Mouse (Mus musculus): ENCODE measurements around the gene Tmtc2. TPM values are rescaled to one million over a fixed set of nuclear protein-coding genes. Genes with fewer than 3 reads are reported as not detected.

Gene Tmtc2
- total RNA-seq, 4 experiments from 2014 or later: 9.9 to 12.4 (median 10.9) TPM

GRCm38 (mm10) chr10:105501736-105502135 lies 72.5 kb downstream of the Tmtc2 start:
- DNase-seq (ENCODE audit: low spot score in 2 of 2): no peak

DNA sequence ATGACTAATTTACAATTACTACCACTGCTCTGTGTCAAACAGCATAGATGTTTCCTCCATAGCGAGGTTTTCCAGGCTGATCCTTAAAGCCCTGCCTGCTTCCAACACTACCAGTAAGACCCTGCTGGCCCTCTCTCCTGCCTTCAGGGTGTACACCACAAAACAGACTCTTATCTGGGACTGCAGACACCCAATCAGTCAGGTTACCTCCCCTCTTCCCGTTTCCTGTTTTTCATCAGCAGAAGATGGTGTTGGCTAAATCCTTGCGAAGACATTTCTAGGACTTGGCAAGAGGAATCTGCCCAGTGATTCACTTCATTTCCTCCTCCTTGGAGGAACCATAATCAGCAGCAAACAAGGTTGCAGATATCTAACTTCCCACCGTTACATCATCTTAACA lies 73.8 kb downstream of the Tmtc2 start:
- DNase-seq (ENCODE audit: low spot score in 2 of 2): no peak

- DNase-seq (ENCODE audit: low spot score in 2 of 2): no peak
Observed at GRCm38 (mm10) chr10:105495248-105495647, 79.0 kb downstream of the Tmtc2 start.

DNA sequence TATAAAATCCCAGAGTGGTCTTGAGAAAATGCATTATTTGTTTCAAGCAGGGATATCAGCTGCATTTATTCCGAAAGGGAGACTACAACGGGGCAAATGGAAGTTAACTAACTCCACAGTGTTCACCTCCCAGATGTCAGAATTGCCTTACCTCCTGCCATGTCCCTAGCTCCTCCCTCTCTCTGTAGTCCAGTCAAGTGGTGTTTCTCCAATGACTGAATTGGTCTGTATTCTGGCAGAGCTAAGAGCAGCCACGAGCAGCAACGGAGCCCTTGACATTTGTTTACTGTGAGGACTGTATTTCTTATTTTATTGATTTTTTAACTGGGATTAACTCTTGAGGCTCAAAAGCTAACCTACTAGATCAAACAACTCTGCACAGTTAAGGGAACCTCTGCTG lies 81.8 kb downstream of the Tmtc2 start:
- no peak for DNase-seq (ENCODE audit: low spot score in 2 of 2)

- no peak for DNase-seq (ENCODE audit: low spot score in 2 of 2)
Observed at GRCm38 (mm10) chr10:105490748-105491147, 83.5 kb downstream of the Tmtc2 start.

GRCm38 (mm10) chr10:105489970-105490735 lies 84.1 kb downstream of the Tmtc2 start:
- DNase-seq (ENCODE audit: low spot score in 2 of 2): peak in 1 of 2 experiments; percentile 10

GRCm38 (mm10) chr10:105486977-105487376 lies 87.3 kb downstream of the Tmtc2 start:
- no peak for DNase-seq (ENCODE audit: low spot score in 2 of 2)

DNA sequence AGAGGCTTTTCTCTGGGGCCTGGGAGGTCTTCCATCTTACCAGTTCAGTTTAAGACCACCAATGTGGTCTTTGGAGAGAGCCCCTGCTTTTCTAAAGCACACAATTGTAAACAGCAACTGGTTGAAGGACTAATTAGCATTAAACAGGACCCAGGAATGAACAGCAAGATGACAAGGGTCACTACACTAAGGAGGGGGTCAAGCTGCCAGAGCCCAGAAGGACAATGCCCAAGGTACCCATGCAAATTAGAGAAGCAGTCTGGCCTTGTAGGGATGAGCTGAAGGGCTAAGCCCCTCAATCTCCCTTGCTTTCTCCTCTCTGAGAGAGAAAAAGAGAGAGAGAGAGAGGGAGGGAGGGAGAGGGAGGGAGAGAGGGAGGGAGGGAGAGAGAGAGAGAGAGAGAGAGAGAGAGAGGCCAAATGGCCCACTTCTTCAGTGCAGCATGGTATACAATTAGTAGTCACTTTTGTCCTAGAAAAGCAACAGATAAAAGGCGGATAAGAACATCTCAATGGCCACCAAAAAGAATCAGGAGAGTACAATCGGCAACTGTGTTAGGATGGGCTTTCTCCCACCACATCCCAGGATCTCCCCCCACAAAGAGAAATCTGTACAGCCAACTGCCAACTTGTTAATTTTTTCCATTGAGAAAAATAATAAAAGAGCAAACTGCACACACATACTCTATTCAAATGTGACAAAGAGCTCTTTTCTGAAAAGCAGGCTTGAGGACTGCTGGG lies 89.7 kb downstream of the Tmtc2 start:
- DNase-seq (ENCODE audit: low spot score in 2 of 2): no peak

DNA sequence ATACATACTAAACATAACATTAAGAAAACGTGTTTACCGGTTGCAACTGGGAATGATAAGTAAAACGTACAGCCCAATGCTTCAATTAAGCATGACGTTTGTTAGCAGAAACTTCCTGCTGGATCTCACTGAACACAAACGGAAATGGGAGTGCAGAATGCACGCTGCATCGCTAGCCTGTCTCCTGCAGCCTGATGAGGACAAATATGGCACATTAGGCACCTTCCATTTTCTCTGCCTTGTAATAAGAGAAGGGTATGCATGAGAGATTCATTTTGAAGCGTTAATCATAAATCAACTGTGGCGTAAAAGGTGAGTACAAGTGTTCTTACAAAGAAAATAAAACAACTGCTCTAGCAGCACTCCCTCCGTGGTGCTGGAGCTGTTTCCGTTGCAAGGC lies 94.5 kb downstream of the Tmtc2 start:
- no peak for DNase-seq (ENCODE audit: low spot score in 2 of 2)

- peak in 1 of 2 experiments; percentile 32 for DNase-seq (ENCODE audit: low spot score in 2 of 2)
Observed at GRCm38 (mm10) chr10:105477623-105478238, 96.5 kb downstream of the Tmtc2 start.

DNA sequence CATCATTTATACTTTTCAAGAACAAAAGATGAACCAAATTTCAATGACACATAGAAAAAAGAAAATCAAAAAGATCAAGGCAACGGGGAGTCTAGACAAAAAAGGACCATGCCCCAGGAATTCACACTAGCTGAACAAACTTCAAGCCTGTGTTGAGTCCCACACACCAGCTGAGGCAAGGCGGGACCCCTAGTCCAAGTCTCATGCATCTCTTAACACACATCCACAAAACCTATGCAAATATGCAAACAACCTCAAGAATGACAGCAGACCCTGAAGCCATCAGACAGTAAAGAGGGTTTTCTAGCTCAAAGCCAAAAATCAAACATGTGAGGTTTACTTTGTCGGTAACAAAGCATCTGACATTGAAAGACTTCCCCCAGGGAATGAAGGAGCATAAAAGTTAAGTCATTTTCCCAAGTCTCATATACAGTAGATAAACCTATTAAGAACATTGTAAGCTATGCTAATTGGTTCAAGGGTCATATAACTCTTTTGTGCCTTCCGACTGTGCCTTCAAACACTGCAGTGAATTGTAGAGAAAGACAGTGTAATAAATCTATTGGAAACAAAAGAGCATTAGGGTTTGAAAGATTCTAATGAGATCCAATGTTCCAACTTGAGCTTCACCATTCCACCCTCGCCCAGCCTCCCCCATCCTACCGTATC lies 100.0 kb downstream of the Tmtc2 start:
- no peak for DNase-seq (ENCODE audit: low spot score in 2 of 2)

GRCm38 (mm10) chr10:105464378-105464777 lies 109.9 kb downstream of the Tmtc2 start:
- DNase-seq (ENCODE audit: low spot score in 2 of 2): no peak

- DNase-seq (ENCODE audit: low spot score in 2 of 2): no peak
Observed at GRCm38 (mm10) chr10:105453441-105453840, 120.8 kb downstream of the Tmtc2 start.

- no peak for DNase-seq (ENCODE audit: low spot score in 2 of 2)
Observed at GRCm38 (mm10) chr10:105447191-105447590, 127.1 kb downstream of the Tmtc2 start.

GRCm38 (mm10) chr10:105444309-105444708 lies 129.9 kb downstream of the Tmtc2 start:
- no peak for DNase-seq (ENCODE audit: low spot score in 2 of 2)

DNA sequence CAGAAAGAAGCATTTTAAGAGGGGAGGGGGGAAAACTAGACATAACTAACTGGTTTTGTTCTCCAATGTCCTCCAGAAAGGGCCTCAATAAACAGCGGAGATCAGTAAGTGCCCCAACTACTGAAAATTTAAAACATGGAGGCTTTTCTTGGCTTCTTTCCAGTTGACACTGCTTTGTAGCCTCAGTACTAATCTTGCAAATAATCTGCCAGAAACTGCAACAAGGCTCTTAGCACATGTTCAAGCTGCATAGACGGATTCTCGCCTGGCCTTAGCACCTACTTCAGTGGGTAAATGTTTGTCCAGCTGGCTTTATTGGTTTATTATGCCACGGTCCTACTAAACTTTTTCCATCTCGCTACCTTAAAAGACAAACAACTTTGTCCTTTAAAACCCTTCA lies 139.4 kb downstream of the Tmtc2 start:
- DNase-seq (ENCODE audit: low spot score in 2 of 2): no peak

DNA sequence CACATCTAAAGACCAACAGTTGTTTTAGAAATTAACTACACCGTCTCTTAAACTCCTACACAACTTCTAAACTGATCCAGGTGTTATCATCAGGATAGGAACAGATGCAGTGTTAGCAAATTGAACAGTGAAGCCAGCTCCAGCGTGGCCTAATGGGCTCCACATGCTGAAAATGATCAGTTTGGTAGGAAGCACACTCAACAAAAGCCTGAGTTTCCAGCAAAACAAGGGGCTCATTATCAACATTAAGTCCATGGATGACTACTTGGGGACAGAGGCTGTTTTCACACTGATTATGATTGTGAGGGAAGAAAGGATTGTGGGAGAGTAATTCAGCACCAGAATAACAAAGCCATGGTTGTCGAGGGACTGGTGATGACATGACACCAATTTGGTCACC lies 143.4 kb downstream of the Tmtc2 start:
- peak in 1 of 2 experiments; percentile 13 for DNase-seq (ENCODE audit: low spot score in 2 of 2)

DNA sequence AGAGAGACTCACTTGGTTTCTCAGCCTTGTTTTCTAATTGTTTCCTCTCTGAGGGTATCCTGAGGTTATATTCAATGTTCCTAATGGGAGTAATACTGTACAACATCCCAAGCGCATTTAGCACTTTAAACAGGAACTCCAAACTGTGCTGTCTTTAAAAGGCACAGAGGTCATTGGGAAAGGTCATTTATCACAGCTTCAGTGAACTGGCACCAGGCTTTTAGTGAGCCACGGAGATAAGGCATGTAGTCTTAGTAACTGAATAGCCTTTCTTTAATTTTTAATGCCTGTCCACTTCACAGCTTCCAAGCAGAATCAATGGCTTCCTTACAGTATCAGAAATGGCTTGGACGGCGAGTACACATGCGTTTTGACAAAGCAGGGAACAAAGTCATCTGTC lies 144.0 kb downstream of the Tmtc2 start:
- no peak for DNase-seq (ENCODE audit: low spot score in 2 of 2)

DNA sequence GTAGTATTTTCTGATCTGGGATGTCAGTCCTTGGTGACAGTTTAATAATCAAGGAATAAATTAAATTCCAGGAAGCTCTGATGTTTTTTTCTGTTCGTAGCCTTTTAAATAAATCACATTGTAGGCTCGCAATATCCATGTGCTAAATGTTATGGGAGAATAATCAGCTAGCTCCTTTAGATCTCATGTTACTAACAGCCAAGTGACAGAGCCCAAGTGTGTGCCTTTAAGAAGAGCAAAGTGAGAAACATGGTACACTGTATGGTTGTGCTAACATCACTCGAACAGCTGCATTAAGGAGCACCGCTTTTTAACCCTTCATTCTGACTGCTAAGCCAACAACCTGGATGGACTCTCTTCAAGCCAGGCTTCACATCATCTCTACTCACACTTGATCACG lies 146.2 kb downstream of the Tmtc2 start:
- DNase-seq (ENCODE audit: low spot score in 2 of 2): no peak

GRCm38 (mm10) chr10:105427625-105428024 lies 146.6 kb downstream of the Tmtc2 start:
- DNase-seq (ENCODE audit: low spot score in 2 of 2): no peak

- no peak for DNase-seq (ENCODE audit: low spot score in 2 of 2)
Observed at GRCm38 (mm10) chr10:105425052-105425451, 149.2 kb downstream of the Tmtc2 start.

DNA sequence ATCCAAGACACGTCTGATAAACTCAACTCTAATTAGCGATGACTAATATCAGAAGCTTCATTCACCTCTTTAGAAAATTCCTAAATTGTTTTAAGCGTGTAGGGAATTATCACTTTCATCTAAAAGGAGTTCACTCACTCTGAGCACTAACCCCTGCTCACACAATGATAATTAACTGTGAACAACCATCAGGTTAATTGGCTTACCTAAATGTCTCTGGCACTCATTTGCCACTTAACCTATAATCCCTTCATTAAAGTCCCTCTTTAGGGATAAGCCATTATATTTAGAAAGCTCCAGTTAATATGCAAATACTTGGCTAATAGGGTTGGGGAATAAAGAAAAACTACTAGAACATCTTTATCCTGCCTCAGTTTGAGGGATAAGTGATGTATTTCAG lies 151.1 kb downstream of the Tmtc2 start:
- no peak for DNase-seq (ENCODE audit: low spot score in 2 of 2)

Measured in left cerebral cortex, adult 8-10 months (tissue).